Mouse (Mus musculus) liver, adult 2 months (tissue): Measurements from ENCODE around the gene Borcs7.
"Not testable (repeated sequence)": the region's sequence is repeated elsewhere in the genome, so short reads cannot be mapped to it uniquely, and the experiment has no call there.

Experiments
- CTCF ChIP-seq: fragments of 200-500 bp; IDR thresholded peaks from 2 replicates; pipeline ENCODE4 v1.5.1; 2011; ENCODE audit warnings: low read depth, low read length, control low read depth
- POLR2A ChIP-seq: fragments of 200-500 bp; IDR thresholded peaks from 2 replicates; pipeline ENCODE4 v1.6.1; 2011; ENCODE audit warnings: low read length, control low read depth; ENCODE audit not compliant: insufficient read depth; ENCODE audit errors: extremely low read depth

GRCm38 (mm10) chr19:46732673-46733072 lies 43.0 kb downstream of the Borcs7 start:
- 0 out of 2 replicates have a peak, but pooled peaks have one; percentile 2 for TF ChIP-seq CTCF
- not testable (repeated sequence) for TF ChIP-seq POLR2A
